Mouse (Mus musculus): ENCODE data around the gene Exosc7. TPM values are rescaled to one million over a fixed set of nuclear protein-coding genes. Genes with fewer than 3 reads are reported as not detected.

The Exosc7 gene
- total RNA-seq, 2 experiments from 2014 or later, result 18.7 to 20.3 TPM

GRCm38 (mm10) chr9:123183226-123183625 is 70.2 kb downstream of the Exosc7 start:
- no peak for DNase-seq (ENCODE audit: low spot score)

DNA sequence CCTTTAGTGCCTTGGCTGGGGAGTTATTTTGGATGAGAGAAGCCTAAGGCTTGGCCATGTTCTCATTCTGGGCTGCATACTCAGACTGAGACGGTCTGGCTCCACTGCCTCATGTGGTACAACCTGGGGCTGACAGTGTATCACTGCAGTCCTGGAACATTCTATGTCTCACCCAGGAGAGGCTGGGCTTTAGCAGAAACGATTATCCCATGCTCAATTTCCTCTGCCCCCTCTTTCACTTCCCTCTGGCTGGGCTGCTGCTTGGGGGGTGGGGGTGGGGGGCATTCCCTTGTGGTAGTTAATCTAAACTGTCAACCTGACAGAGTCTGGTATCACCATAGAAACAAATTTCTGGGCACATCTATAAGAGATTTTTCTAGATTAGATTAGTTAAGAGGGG is 72.5 kb downstream of the Exosc7 start:
- no peak for DNase-seq (ENCODE audit: low spot score)

Other genes starting within 250 kb of the Exosc7 start
- gene Zfp445, start 247.2 kb upstream of the Exosc7 start, total RNA-seq (2021), result 10 to 100 TPM; 34.8 to 35.6 TPM
- 1 to 10 TPM; 3.2 to 4.1 TPM for gene Zkscan7, start 227.5 kb upstream of the Exosc7 start, total RNA-seq (2021)
- gene Zfp105, start 190.1 kb upstream of the Exosc7 start, total RNA-seq (2021), result under 1 TPM; 0.59 to 0.64 TPM
- gene 1110059G10Rik, start 162.2 kb upstream of the Exosc7 start, total RNA-seq (2021), result 1 to 10 TPM; 9.2 to 9.9 TPM
- gene Kif15, start 162.2 kb upstream of the Exosc7 start, total RNA-seq (2021), result not detected
- gene Tmem42, start 91.9 kb upstream of the Exosc7 start, total RNA-seq (2021), result 10 to 100 TPM in 1 of 2 experiments, 1 to 10 TPM in 1; 8.6 to 10.5 TPM
- under 1 TPM in 1 of 2 experiments, not detected in 1; 0.27 TPM for gene Tgm4, start 78.5 kb upstream of the Exosc7 start, total RNA-seq (2021)
- gene Zdhhc3, start within 50 bp of the Exosc7 start, total RNA-seq (2021), result 10 to 100 TPM; 59.7 to 66.6 TPM
- 10 to 100 TPM; 39.9 to 42.7 TPM for gene Clec3b, start 37.7 kb downstream of the Exosc7 start, total RNA-seq (2021)
- not detected for gene Cdcp1, start 102.8 kb downstream of the Exosc7 start, total RNA-seq (2021)
- under 1 TPM; 0.47 to 0.53 TPM for gene Tmem158, start 147.5 kb downstream of the Exosc7 start, total RNA-seq (2021)

Measured in gastrocnemius, adult 18-20 months (tissue).